In genomic region chr7:80580368-80580767, GRCm38 (mm10) we compare ENCODE assay signal across 10 mouse cellular contexts. TPM values are rescaled to one million over a fixed set of nuclear protein-coding genes. Genes with fewer than 3 reads are reported as not detected.
DNase-seq lines count a peak whose midpoint lies in the region; ATAC-seq and TF ChIP-seq lines count a peak whose summit lies in the region.
"Had no signal": no experiment of that assay in that cellular context is flagged by ENCODE, and none has a peak within 500 bp of the region (broad histone marks: within the 10 kb centered on the region; RNA-seq: fewer than 3 reads in every experiment).

No protein-coding gene starts in this region.

- no peak for ATAC-seq in G1E (ENCODE audit: extremely low read depth, insufficient number of reproducible peaks, low FRiP score, poor library complexity, severe bottlenecking)
- ATAC-seq in kidney, postnatal 0 days (replicated peaks; ENCODE audit: low FRiP score, low read depth): no peak
- no peak for ATAC-seq in neural tube, embryonic 15.5 days (ENCODE audit: low FRiP score)

- TF ChIP-seq POLR2A in brain, embryonic 14.5 days (IDR thresholded peaks at IDR 0.05; ENCODE audit: borderline replicate concordance, extremely low read depth, insufficient read depth, insufficient read length, poor library complexity, severe bottlenecking): no peak

- peaks cover 27% of the 10 kb centered on the region for H3K4me1 ChIP-seq in G1E (ENCODE audit: insufficient read depth, low read depth, low read length)
- 0 out of 2 replicates have a peak, but pooled peaks cover 2% of the 10 kb centered on the region for H3K4me1 ChIP-seq in kidney, postnatal 0 days (replicated peaks; ENCODE audit: insufficient read depth, low read length)
- H3K4me1 ChIP-seq in neural tube, embryonic 15.5 days: peaks cover 4% of the 10 kb centered on the region; the same call in 1 of the 2 replicates

- no peaks in the 10 kb centered on the region for H3K36me3 ChIP-seq in G1E (replicated peaks)
- H3K36me3 ChIP-seq in kidney, postnatal 0 days (ENCODE audit: insufficient read depth, low read length): no peaks in the 10 kb centered on the region
- no peaks in the 10 kb centered on the region for H3K36me3 ChIP-seq in neural tube, embryonic 15.5 days
- H3K36me3 ChIP-seq: limb, embryonic 15.5 days; stomach, embryonic 15.5 days had no signal

- H3K9ac ChIP-seq in kidney, postnatal 0 days (ENCODE audit: low read depth, low read length): no peak overlapping the region
- H3K9ac ChIP-seq in neural tube, embryonic 15.5 days (replicated peaks): no peak overlapping the region
- H3K9ac ChIP-seq: limb, embryonic 15.5 days; stomach, embryonic 15.5 days had no signal

- H3K27ac ChIP-seq in kidney, postnatal 0 days: no peak overlapping the region
- no peak overlapping the region for H3K27ac ChIP-seq in neural tube, embryonic 15.5 days (replicated peaks)
- H3K27ac ChIP-seq: limb, embryonic 15.5 days; stomach, embryonic 15.5 days had no signal

- no peak overlapping the region for H3K4me3 ChIP-seq in G1E (ENCODE audit: low read depth, low read length)
- no peak overlapping the region for H3K4me3 ChIP-seq in kidney, postnatal 0 days (replicated peaks; ENCODE audit: low read depth, low read length)
- no peak overlapping the region for H3K4me3 ChIP-seq in neural tube, embryonic 15.5 days (replicated peaks)
- H3K4me3 ChIP-seq: limb, embryonic 15.5 days; stomach, embryonic 15.5 days had no signal

- peaks cover 41% of the 10 kb centered on the region for H3K27me3 ChIP-seq in G1E (ENCODE audit: insufficient read depth, low read length)
- no peaks in the 10 kb centered on the region for H3K27me3 ChIP-seq in kidney, postnatal 0 days (ENCODE audit: insufficient read depth, low read length)
- H3K27me3 ChIP-seq in neural tube, embryonic 15.5 days (replicated peaks): no peaks in the 10 kb centered on the region
- H3K27me3 ChIP-seq: limb, embryonic 15.5 days; stomach, embryonic 15.5 days had no signal

- no peak overlapping the region for H3K4me2 ChIP-seq in kidney, postnatal 0 days (ENCODE audit: low read length)
- no peak overlapping the region for H3K4me2 ChIP-seq in neural tube, embryonic 15.5 days
- H3K4me2 ChIP-seq: limb, embryonic 15.5 days; stomach, embryonic 15.5 days had no signal

- DNase-seq in layer of hippocampus, adult 11-12 months (ENCODE audit: low spot score): peak; percentile 52
- no peak for DNase-seq in layer of hippocampus, adult 8-10 months (ENCODE audit: low spot score in 2 of 2)
- peak; percentile 47 for DNase-seq in G1E (ENCODE audit: low spot score)
- DNase-seq in brain, embryonic 14.5 days (ENCODE audit: low read depth): no peak
- DNase-seq in kidney, postnatal 0 days (ENCODE audit: low spot score): peak; percentile 45
- peak; percentile 57 for DNase-seq in naive thymus-derived CD4-positive, alpha-beta T cell, adult 2 months (ENCODE audit: low read depth)
- DNase-seq in urinary bladder, postnatal 25 days (ENCODE audit: low spot score): no peak

- H3K9me3 ChIP-seq in G1E (replicated peaks): no peaks in the 10 kb centered on the region
- H3K9me3 ChIP-seq in kidney, postnatal 0 days (replicated peaks; ENCODE audit: low read length): no peaks in the 10 kb centered on the region
- no peaks in the 10 kb centered on the region for H3K9me3 ChIP-seq in neural tube, embryonic 15.5 days (replicated peaks)
- H3K9me3 ChIP-seq: limb, embryonic 15.5 days; stomach, embryonic 15.5 days had no signal

- 20% methylated on average over 6 of the region's 6 CpGs for WGBS in kidney, postnatal 0 days
- 37% methylated on average over 6 of the region's 6 CpGs for WGBS in neural tube, embryonic 15.5 days

- no peak for TF ChIP-seq CTCF in G1E (IDR thresholded peaks at IDR 0.05; ENCODE audit: low read depth, low read length)
- TF ChIP-seq CTCF in brain, embryonic 14.5 days (IDR thresholded peaks at IDR 0.05; ENCODE audit: borderline replicate concordance, extremely low read depth, insufficient read depth, insufficient read length): peak; percentile 36; the same call in 1 of the 2 replicates
- TF ChIP-seq CTCF in kidney, postnatal 0 days (IDR thresholded peaks at IDR 0.05; ENCODE audit: low read depth): peak; percentile 74

RNA-seq across cellular contexts. Expression of gene Blm, which starts 45.4 kb away (rescaled TPM):
- total RNA-seq in layer of hippocampus, adult 8-10 months (2022): 1 to 10 TPM; 3.5 to 5.2 (median 4.8) TPM
- total RNA-seq in G1E (2014; fragmentation: Nextera tagmentation): 198 and 220 TPM in 2 replicates
- 76.4 and 89.2 TPM in 2 replicates for total RNA-seq in G1E (2017)
- 81.8 and 96.9 TPM in 2 replicates for polyA plus RNA-seq in G1E (2012)
- 10.8 and 11.7 TPM in 2 replicates for polyA plus RNA-seq in brain, embryonic 14.5 days (2012; rRNA removed)
- polyA plus RNA-seq in kidney, postnatal 0 days (2015; fragmentation: Nextera tagmentation; extraction: Ambion mirVana): 6.7 and 8.5 TPM in 2 replicates
- polyA plus RNA-seq in neural tube, embryonic 15.5 days (2015; fragmentation: Nextera tagmentation; extraction: Ambion mirVana): 7.4 and 11.3 TPM in 2 replicates

Comparison
In these comparisons a context has a peak if more than half of its experiments do, and no peak if none do; other contexts are left out.
1. DNase-seq: peak in layer of hippocampus, adult 11-12 months (single experiment), G1E (single experiment), kidney, postnatal 0 days (single experiment) and naive thymus-derived CD4-positive, alpha-beta T cell, adult 2 months (single experiment); none in layer of hippocampus, adult 8-10 months (0 of 2), brain, embryonic 14.5 days (single experiment) and urinary bladder, postnatal 25 days (single experiment).